Comparison of ENCODE assay signal across 21 mouse cellular contexts in genomic region chr13:31760411-31760810, GRCm38 (mm10). TPM values are rescaled to one million over a fixed set of nuclear protein-coding genes. Genes with fewer than 3 reads are reported as not detected.
A peak's percentile ranks its signal among the peaks of the same experiment; 100 is the strongest.
DNase-seq lines count a peak whose midpoint lies in the region; ATAC-seq and TF ChIP-seq lines count a peak whose summit lies in the region.
"Had no signal": no experiment of that assay in that cellular context is flagged by ENCODE, and none has a peak within 500 bp of the region (broad histone marks: within the 10 kb centered on the region; RNA-seq: fewer than 3 reads in every experiment).

No protein-coding gene starts in this region.

- intact Hi-C loops in heart, adult 2 months (cut with DNase I): no loop called here

- no peaks in the 10 kb centered on the region for H3K27me3 ChIP-seq in intestine, embryonic 15.5 days (replicated peaks)
- no peaks in the 10 kb centered on the region for H3K27me3 ChIP-seq in intestine, postnatal 0 days (replicated peaks; ENCODE audit: control insufficient read depth, insufficient read depth, low read length)
- no peaks in the 10 kb centered on the region for H3K27me3 ChIP-seq in neural tube, embryonic 14.5 days (ENCODE audit: control insufficient read depth, insufficient read depth, low read length)
- H3K27me3 ChIP-seq in neural tube, embryonic 15.5 days (replicated peaks): no peaks in the 10 kb centered on the region
- no peaks in the 10 kb centered on the region for H3K27me3 ChIP-seq in intestine, embryonic 16.5 days (replicated peaks; ENCODE audit: control insufficient read depth, insufficient read depth, low read length)
- no peaks in the 10 kb centered on the region for H3K27me3 ChIP-seq in stomach, embryonic 15.5 days (replicated peaks)
- H3K27me3 ChIP-seq in hindbrain, embryonic 13.5 days: no peaks in the 10 kb centered on the region
- H3K27me3 ChIP-seq in heart, adult 2 months (ENCODE audit: control insufficient read depth, insufficient read depth, low read length): no peaks in the 10 kb centered on the region
- H3K27me3 ChIP-seq: embryonic facial prominence, embryonic 15.5 days; forebrain, embryonic 13.5 days; hindbrain, embryonic 12.5 days; liver, embryonic 12.5 days had no signal

- no peak for DNase-seq in heart, adult 2 months
- DNase-seq: adrenal gland, postnatal 14 days; cerebellum, adult 18-20 months; cerebellum, postnatal 36 days; gastrocnemius, adult 2 months; kidney, postnatal 14 days; lung, embryonic 14.5 days; right cerebral cortex, postnatal 25 days; thymus, postnatal 25 days had no signal

- no peak overlapping the region for H3K4me3 ChIP-seq in intestine, embryonic 15.5 days (replicated peaks)
- H3K4me3 ChIP-seq in intestine, postnatal 0 days (ENCODE audit: low read depth, low read length): no peak overlapping the region
- H3K4me3 ChIP-seq in neural tube, embryonic 14.5 days (ENCODE audit: low read depth, low read length): no peak overlapping the region
- no peak overlapping the region for H3K4me3 ChIP-seq in neural tube, embryonic 15.5 days (replicated peaks)
- H3K4me3 ChIP-seq in intestine, embryonic 16.5 days (ENCODE audit: low read length): no peak overlapping the region
- no peak overlapping the region for H3K4me3 ChIP-seq in stomach, embryonic 15.5 days (replicated peaks)
- H3K4me3 ChIP-seq in hindbrain, embryonic 13.5 days: no peak overlapping the region
- no peak overlapping the region for H3K4me3 ChIP-seq in heart, adult 2 months
- H3K4me3 ChIP-seq: embryonic facial prominence, embryonic 15.5 days; forebrain, embryonic 13.5 days; gastrocnemius, adult 2 months; hindbrain, embryonic 12.5 days; liver, embryonic 12.5 days had no signal

- no peaks in the 10 kb centered on the region for H3K79me2 ChIP-seq in heart, adult 2 months (replicated peaks; ENCODE audit: control insufficient read depth, insufficient read depth, low read length)

- H3K9ac ChIP-seq in intestine, embryonic 15.5 days: no peak overlapping the region
- no peak overlapping the region for H3K9ac ChIP-seq in intestine, postnatal 0 days (ENCODE audit: low read depth, low read length)
- H3K9ac ChIP-seq in neural tube, embryonic 14.5 days (replicated peaks; ENCODE audit: low read depth, low read length): no peak overlapping the region
- no peak overlapping the region for H3K9ac ChIP-seq in neural tube, embryonic 15.5 days (replicated peaks)
- H3K9ac ChIP-seq in intestine, embryonic 16.5 days (ENCODE audit: low read depth, low read length): no peak overlapping the region
- no peak overlapping the region for H3K9ac ChIP-seq in stomach, embryonic 15.5 days
- no peak overlapping the region for H3K9ac ChIP-seq in hindbrain, embryonic 13.5 days
- no peak overlapping the region for H3K9ac ChIP-seq in heart, adult 2 months (ENCODE audit: low read depth, low read length)
- H3K9ac ChIP-seq: embryonic facial prominence, embryonic 15.5 days; forebrain, embryonic 13.5 days; hindbrain, embryonic 12.5 days; liver, embryonic 12.5 days; lung, embryonic 14.5 days had no signal

- no peaks in the 10 kb centered on the region for H3K4me1 ChIP-seq in intestine, embryonic 15.5 days (replicated peaks)
- H3K4me1 ChIP-seq in intestine, postnatal 0 days (replicated peaks; ENCODE audit: control insufficient read depth, insufficient read depth, low read length): no peaks in the 10 kb centered on the region
- no peaks in the 10 kb centered on the region for H3K4me1 ChIP-seq in neural tube, embryonic 14.5 days (ENCODE audit: control insufficient read depth, insufficient read depth, low read length)
- H3K4me1 ChIP-seq in neural tube, embryonic 15.5 days: 0 out of 2 replicates have a peak, but pooled peaks cover 4% of the 10 kb centered on the region
- H3K4me1 ChIP-seq in intestine, embryonic 16.5 days (ENCODE audit: control insufficient read depth, insufficient read depth, low read length): no peaks in the 10 kb centered on the region
- H3K4me1 ChIP-seq in stomach, embryonic 15.5 days: no peaks in the 10 kb centered on the region
- H3K4me1 ChIP-seq in hindbrain, embryonic 13.5 days (replicated peaks): 0 out of 2 replicates have a peak, but pooled peaks cover 4% of the 10 kb centered on the region
- H3K4me1 ChIP-seq in heart, adult 2 months (ENCODE audit: control insufficient read depth, insufficient read depth, low read length): no peaks in the 10 kb centered on the region
- H3K4me1 ChIP-seq: forebrain, embryonic 13.5 days; liver, embryonic 12.5 days had no signal

- H3K36me3 ChIP-seq in intestine, embryonic 15.5 days: no peaks in the 10 kb centered on the region
- H3K36me3 ChIP-seq in intestine, postnatal 0 days (ENCODE audit: control insufficient read depth, insufficient read depth): no peaks in the 10 kb centered on the region
- no peaks in the 10 kb centered on the region for H3K36me3 ChIP-seq in neural tube, embryonic 14.5 days (ENCODE audit: control insufficient read depth, insufficient read depth, low read length)
- H3K36me3 ChIP-seq in neural tube, embryonic 15.5 days: no peaks in the 10 kb centered on the region
- H3K36me3 ChIP-seq in intestine, embryonic 16.5 days (ENCODE audit: control insufficient read depth, insufficient read depth, low read length): no peaks in the 10 kb centered on the region
- no peaks in the 10 kb centered on the region for H3K36me3 ChIP-seq in stomach, embryonic 15.5 days
- H3K36me3 ChIP-seq in hindbrain, embryonic 13.5 days: no peaks in the 10 kb centered on the region
- H3K36me3 ChIP-seq in heart, adult 2 months (ENCODE audit: control insufficient read depth, insufficient read depth, low read length): no peaks in the 10 kb centered on the region
- H3K36me3 ChIP-seq: embryonic facial prominence, embryonic 15.5 days; hindbrain, embryonic 12.5 days; liver, embryonic 12.5 days had no signal

- 12% methylated on average over 4 of the region's 4 CpGs for WGBS in intestine, embryonic 15.5 days
- 4% methylated on average over 4 of the region's 4 CpGs for WGBS in intestine, postnatal 0 days
- WGBS in neural tube, embryonic 14.5 days: 9% methylated on average over 4 of the region's 4 CpGs
- 8% methylated on average over 4 of the region's 4 CpGs for WGBS in neural tube, embryonic 15.5 days
- 22% methylated on average over 4 of the region's 4 CpGs for WGBS in intestine, embryonic 16.5 days
- 23% methylated on average over 4 of the region's 4 CpGs for WGBS in stomach, embryonic 15.5 days
- WGBS in hindbrain, embryonic 13.5 days: 53% methylated on average over 4 of the region's 4 CpGs
- 44% methylated on average over 4 of the region's 4 CpGs for WGBS in heart, adult 2 months

- H3K4me2 ChIP-seq in intestine, embryonic 15.5 days (replicated peaks): no peak overlapping the region
- H3K4me2 ChIP-seq in intestine, postnatal 0 days (replicated peaks; ENCODE audit: low read depth): no peak overlapping the region
- no peak overlapping the region for H3K4me2 ChIP-seq in neural tube, embryonic 14.5 days (ENCODE audit: low read depth, low read length)
- H3K4me2 ChIP-seq in neural tube, embryonic 15.5 days: no peak overlapping the region
- H3K4me2 ChIP-seq in intestine, embryonic 16.5 days (ENCODE audit: low read depth, low read length): no peak overlapping the region
- H3K4me2 ChIP-seq in stomach, embryonic 15.5 days: no peak overlapping the region
- no peak overlapping the region for H3K4me2 ChIP-seq in hindbrain, embryonic 13.5 days
- H3K4me2 ChIP-seq: embryonic facial prominence, embryonic 15.5 days; forebrain, embryonic 13.5 days; hindbrain, embryonic 12.5 days; liver, embryonic 12.5 days; lung, embryonic 14.5 days had no signal

- no peak for TF ChIP-seq EP300 in heart, adult 2 months (IDR thresholded peaks at IDR 0.05; ENCODE audit: insufficient read depth, low read depth, low read length)

- no peaks in the 10 kb centered on the region for H3K9me3 ChIP-seq in intestine, embryonic 15.5 days
- no peaks in the 10 kb centered on the region for H3K9me3 ChIP-seq in intestine, postnatal 0 days (ENCODE audit: control insufficient read depth)
- no peaks in the 10 kb centered on the region for H3K9me3 ChIP-seq in neural tube, embryonic 14.5 days (ENCODE audit: control insufficient read depth, low read length)
- no peaks in the 10 kb centered on the region for H3K9me3 ChIP-seq in neural tube, embryonic 15.5 days (replicated peaks)
- H3K9me3 ChIP-seq in intestine, embryonic 16.5 days (ENCODE audit: control insufficient read depth, low read length): no peaks in the 10 kb centered on the region
- H3K9me3 ChIP-seq in stomach, embryonic 15.5 days: no peaks in the 10 kb centered on the region
- H3K9me3 ChIP-seq in hindbrain, embryonic 13.5 days: no peaks in the 10 kb centered on the region
- H3K9me3 ChIP-seq: embryonic facial prominence, embryonic 15.5 days; forebrain, embryonic 13.5 days; hindbrain, embryonic 12.5 days; liver, embryonic 12.5 days had no signal

- no peak for TF ChIP-seq CTCF in intestine, postnatal 0 days (IDR thresholded peaks at IDR 0.05; ENCODE audit: low read depth)
- TF ChIP-seq CTCF in heart, adult 2 months (IDR thresholded peaks at IDR 0.05): no peak

- no peak overlapping the region for H3K27ac ChIP-seq in intestine, embryonic 15.5 days
- no peak overlapping the region for H3K27ac ChIP-seq in intestine, postnatal 0 days (ENCODE audit: low read depth, low read length)
- no peak overlapping the region for H3K27ac ChIP-seq in neural tube, embryonic 14.5 days (ENCODE audit: low read depth, low read length)
- no peak overlapping the region for H3K27ac ChIP-seq in neural tube, embryonic 15.5 days (replicated peaks)
- no peak overlapping the region for H3K27ac ChIP-seq in intestine, embryonic 16.5 days (ENCODE audit: low read length)
- H3K27ac ChIP-seq in stomach, embryonic 15.5 days: no peak overlapping the region
- no peak overlapping the region for H3K27ac ChIP-seq in hindbrain, embryonic 13.5 days
- no peak overlapping the region for H3K27ac ChIP-seq in heart, adult 2 months
- H3K27ac ChIP-seq: embryonic facial prominence, embryonic 15.5 days; forebrain, embryonic 13.5 days; gastrocnemius, adult 2 months; hindbrain, embryonic 12.5 days; liver, embryonic 12.5 days had no signal

- ATAC-seq in intestine, embryonic 15.5 days: peak; percentile 71
- no peak for ATAC-seq in intestine, postnatal 0 days
- peak; percentile 38; the same call in 1 of the 2 replicates for ATAC-seq in neural tube, embryonic 14.5 days (ENCODE audit: low read depth)
- no peak for ATAC-seq in neural tube, embryonic 15.5 days (ENCODE audit: low FRiP score)
- ATAC-seq in intestine, embryonic 16.5 days: peak; percentile 28; the same call in 1 of the 2 replicates
- ATAC-seq in stomach, embryonic 15.5 days (ENCODE audit: insufficient read depth, low FRiP score, low read depth): peak; percentile 35; the same call in 1 of the 2 replicates
- ATAC-seq in hindbrain, embryonic 13.5 days (ENCODE audit: low FRiP score): no peak
- ATAC-seq: forebrain, embryonic 13.5 days; liver, embryonic 12.5 days had no signal

- no peak for TF ChIP-seq POLR2A in heart, adult 2 months (IDR thresholded peaks at IDR 0.05; ENCODE audit: insufficient read depth, low read depth, low read length)

RNA-seq across cellular contexts. Expression of gene Foxc1, which starts 46.0 kb away (rescaled TPM):
- 0.19 and 0.23 TPM in 2 replicates for polyA plus RNA-seq in intestine, embryonic 15.5 days (2015; fragmentation: Nextera tagmentation; extraction: Ambion mirVana)
- polyA plus RNA-seq in intestine, postnatal 0 days (2015; fragmentation: Nextera tagmentation; extraction: Ambion mirVana): 0.08 and 0.12 TPM in 2 replicates
- 0.50 and 3.0 TPM in 2 replicates for polyA plus RNA-seq in neural tube, embryonic 14.5 days (2014; fragmentation: Nextera tagmentation; extraction: Ambion mirVana)
- 1.00 and 1.1 TPM in 2 replicates for polyA plus RNA-seq in neural tube, embryonic 15.5 days (2015; fragmentation: Nextera tagmentation; extraction: Ambion mirVana)
- polyA plus RNA-seq in intestine, embryonic 16.5 days (2015; fragmentation: Nextera tagmentation; extraction: Ambion mirVana): 0.06 and 0.07 TPM in 2 replicates
- 0.18 and 0.28 TPM in 2 replicates for polyA plus RNA-seq in stomach, embryonic 15.5 days (2015; fragmentation: Nextera tagmentation; extraction: Ambion mirVana)
- polyA plus RNA-seq in hindbrain, embryonic 13.5 days (2015; fragmentation: Nextera tagmentation; extraction: Ambion mirVana): 1.3 and 1.7 TPM in 2 replicates
- total RNA-seq in heart, adult 2 months (2021): 1 to 10 TPM; 3.8 to 5.8 TPM
- polyA plus RNA-seq in heart, adult 2 months (2012; rRNA removed): 1.8 and 2.2 TPM in 2 replicates
- total RNA-seq: granulocyte monocyte progenitor cell, adult 5-6 weeks had no signal

Comparison
In these comparisons a context has a peak if more than half of its experiments do, and no peak if none do; other contexts are left out.
1. ATAC-seq: peak in intestine, embryonic 15.5 days (single experiment), neural tube, embryonic 14.5 days (single experiment), intestine, embryonic 16.5 days (single experiment) and stomach, embryonic 15.5 days (single experiment); none in intestine, postnatal 0 days (single experiment), neural tube, embryonic 15.5 days (single experiment) and hindbrain, embryonic 13.5 days (single experiment).